Mouse (Mus musculus) midbrain, embryonic 16.5 days (tissue): ENCODE measurements around the gene Cbfa2t2. TPM values are rescaled to one million over a fixed set of nuclear protein-coding genes. Genes with fewer than 3 reads are reported as not detected.
"Not testable (repeated sequence)": the region's sequence is repeated elsewhere in the genome, so short reads cannot be mapped to it uniquely, and the experiment has no call there.

Source experiments
- ATAC-seq: fragments of 200-750 bp; cut with Nextera tagmentation; 2 replicates; pipeline ENCODE4 v1.8.0; 2017; ENCODE audit warnings: moderate TSS enrichment
- H3K27ac ChIP-seq: fragments of 300-500 bp; sonication (generic); 2 replicates; pipeline ENCODE4 v1.5.1; 2014; ENCODE audit warnings: mild to moderate bottlenecking, low read length, mixed read lengths
- H3K27me3 ChIP-seq: fragments of 300-500 bp; sonication (generic); 2 replicates; pipeline ENCODE4 v1.6.1; 2014; ENCODE audit warnings: low read depth, low read length, mixed read lengths; ENCODE audit not compliant: control insufficient read depth, insufficient read depth
- H3K36me3 ChIP-seq: fragments of 300-500 bp; sonication (generic); 2 replicates; pipeline ENCODE4 v1.6.1; 2014; ENCODE audit warnings: mild to moderate bottlenecking, low read length, moderate library complexity, mixed read lengths; ENCODE audit not compliant: control insufficient read depth, insufficient read depth
- H3K4me1 ChIP-seq: fragments of 300-500 bp; sonication (generic); 2 replicates; pipeline ENCODE4 v1.6.1; 2014; ENCODE audit warnings: mild to moderate bottlenecking, low read length, mixed read lengths; ENCODE audit not compliant: control insufficient read depth, insufficient read depth
- H3K4me2 ChIP-seq: fragments of 300-500 bp; sonication (generic); 2 replicates; pipeline ENCODE4 v1.6.1; 2014; ENCODE audit warnings: mild to moderate bottlenecking, low read length, mixed read lengths
- H3K4me3 ChIP-seq: fragments of 300-500 bp; sonication (generic); 2 replicates; pipeline ENCODE4 v1.5.1; 2014; ENCODE audit warnings: low read depth, mild to moderate bottlenecking, low read length, moderate library complexity, mixed read lengths
- H3K9ac ChIP-seq: fragments of 300-500 bp; sonication (generic); 2 replicates; pipeline ENCODE4 v1.6.1; 2014; ENCODE audit warnings: low read depth, low read length, mixed read lengths
- H3K9me3 ChIP-seq: fragments of 300-500 bp; sonication (generic); replicated peaks from 2 replicates; pipeline ENCODE4 v1.6.1; 2014; ENCODE audit warnings: mild to moderate bottlenecking, low read length, mixed read lengths; ENCODE audit not compliant: control insufficient read depth, poor library complexity, severe bottlenecking
- WGBS: fragments of 180-500 bp; shearing (Covaris S2); extraction: QIAGEN DNeasy Blood & Tissue Kit; methylation state at CpG from one replicate; pipeline ENCODE4 v1.1.7; 2014; 5-methylcytosine and 5-hydroxymethylcytosine counted together
- polyA plus RNA-seq: library from polyadenylated mRNA; unstranded; fragments of >200 nt; fragmentation: Nextera tagmentation; extraction: Ambion mirVana; gene quantifications from 2 replicates; pipeline ENCODE4 v1.2.1, GENCODE M21; 2015

The Cbfa2t2 gene
- polyA plus RNA-seq, 1 experiment from 2014 or later, result 50.2 TPM

DNA sequence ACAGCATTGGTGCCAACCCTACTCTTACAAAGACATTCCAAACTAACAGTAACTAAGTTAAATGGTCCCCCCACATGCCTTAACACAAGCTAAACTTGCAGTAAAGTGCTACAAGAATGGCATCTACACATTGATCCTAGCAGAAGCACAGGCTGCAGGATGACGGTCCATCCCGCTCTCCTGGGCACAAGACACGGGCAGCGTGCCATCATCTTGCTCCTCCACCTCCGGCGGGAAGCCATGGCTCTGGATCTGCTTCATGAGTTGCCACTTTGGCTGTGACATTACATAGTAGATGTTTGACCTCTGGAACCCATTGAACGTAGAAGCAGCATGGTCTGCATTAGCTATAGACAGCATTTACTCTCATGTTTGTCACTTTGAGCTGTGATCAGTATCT is 39.6 kb downstream of the Cbfa2t2 start:
- no peaks in the 10 kb centered on the region for H3K27me3 ChIP-seq
- ATAC-seq, result no peak
- no peaks in the 10 kb centered on the region for H3K4me1 ChIP-seq
- no peaks in the 10 kb centered on the region for H3K36me3 ChIP-seq
- no peak overlapping the region for H3K4me2 ChIP-seq
- H3K4me3 ChIP-seq, result no peak overlapping the region
- H3K27ac ChIP-seq, result no peak overlapping the region
- WGBS, result 92% methylated on average over 7 of the region's 7 CpGs
- no peak overlapping the region for H3K9ac ChIP-seq
- H3K9me3 ChIP-seq, result no peaks in the 10 kb centered on the region

DNA sequence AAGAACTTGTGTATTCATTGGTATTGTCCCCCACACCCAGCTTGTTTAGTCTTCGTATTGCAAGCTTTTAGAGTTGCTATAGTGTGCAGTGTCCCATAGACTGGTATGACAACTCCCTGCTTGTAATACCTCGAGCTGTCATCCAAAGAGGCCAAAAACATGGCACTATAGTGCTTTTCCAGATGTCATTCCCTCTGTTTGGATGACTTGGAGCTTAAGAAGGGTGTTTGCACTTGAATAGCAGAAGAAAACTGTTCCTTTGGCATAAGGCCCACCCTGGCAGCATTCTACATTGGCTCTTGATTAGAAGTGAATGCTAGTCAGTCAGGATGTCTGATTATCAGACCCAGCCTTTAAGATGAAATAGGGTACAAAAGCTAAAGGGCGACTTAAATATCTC is 40.7 kb downstream of the Cbfa2t2 start:
- H3K9me3 ChIP-seq, result no peaks in the 10 kb centered on the region
- H3K4me1 ChIP-seq, result no peaks in the 10 kb centered on the region
- H3K4me3 ChIP-seq, result no peak overlapping the region
- no peak overlapping the region for H3K27ac ChIP-seq
- no peak for ATAC-seq
- no peak overlapping the region for H3K4me2 ChIP-seq
- no peak overlapping the region for H3K9ac ChIP-seq
- H3K36me3 ChIP-seq, result no peaks in the 10 kb centered on the region
- WGBS, result 60% methylated on average over 3 of the region's 3 CpGs
- no peaks in the 10 kb centered on the region for H3K27me3 ChIP-seq

DNA sequence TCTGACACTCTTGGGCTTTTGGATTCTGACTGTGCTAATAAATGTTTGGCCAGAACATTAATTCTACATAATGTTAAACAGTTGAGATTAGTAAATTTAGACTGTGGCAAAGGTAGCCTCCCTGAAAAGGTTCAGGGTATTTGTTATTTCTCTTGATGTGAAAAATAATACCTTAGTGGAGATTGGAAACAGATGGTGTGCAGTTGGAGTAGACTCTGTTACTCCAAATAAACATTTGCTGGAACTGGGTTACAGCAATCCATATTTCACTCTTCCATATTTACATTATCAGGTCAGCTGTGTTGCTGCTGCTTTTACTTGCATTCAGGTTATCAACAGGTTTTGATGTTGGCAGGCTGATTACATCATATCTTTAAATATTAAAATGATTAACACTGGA is 55.5 kb downstream of the Cbfa2t2 start:
- Histone ChIP-seq H3K27me3 (no peaks in the 10 kb centered on the region), H3K36me3 (no peaks in the 10 kb centered on the region), H3K9ac (no peak overlapping the region), H3K9me3 (no peaks in the 10 kb centered on the region), H3K4me2 (no peak overlapping the region), H3K27ac (no peak overlapping the region), H3K4me1 (no peaks in the 10 kb centered on the region), H3K4me3 (no peak overlapping the region)
- ATAC-seq, result no peak

GRCm38 (mm10) chr2:154493559-154493958 is 57.3 kb downstream of the Cbfa2t2 start:
- H3K4me1 ChIP-seq, H3K36me3 ChIP-seq, H3K9ac ChIP-seq, H3K9me3 ChIP-seq, ATAC-seq, H3K27ac ChIP-seq, H3K27me3 ChIP-seq, H3K4me3 ChIP-seq, H3K4me2 ChIP-seq: not testable (repeated sequence)
- WGBS, result 52% methylated on average over 2 of the region's 2 CpGs

DNA sequence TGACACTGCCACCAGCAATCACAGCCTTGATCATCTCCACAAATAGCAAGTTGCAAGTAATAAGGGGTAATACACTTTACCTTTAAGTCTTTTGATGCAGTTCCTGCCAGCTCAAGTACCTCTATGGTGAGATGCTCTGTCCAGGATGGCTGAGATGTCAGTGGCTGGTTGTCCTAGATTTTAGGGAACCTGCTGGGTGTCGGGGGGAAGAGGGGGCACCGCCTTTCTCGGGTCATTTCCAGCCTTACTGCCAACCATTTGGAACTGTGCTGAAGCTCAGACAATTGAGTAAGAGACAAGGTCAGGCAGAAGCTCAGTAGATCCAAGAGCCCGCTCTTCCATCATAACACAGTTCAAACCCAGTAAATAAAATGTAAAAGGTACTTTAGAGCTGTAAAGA is 58.7 kb downstream of the Cbfa2t2 start:
- H3K4me2 ChIP-seq, result no peak overlapping the region
- no peaks in the 10 kb centered on the region for H3K9me3 ChIP-seq
- WGBS, result 92% methylated on average over 4 of the region's 4 CpGs
- H3K4me1 ChIP-seq, result no peaks in the 10 kb centered on the region
- no peak overlapping the region for H3K27ac ChIP-seq
- ATAC-seq, result no peak
- H3K4me3 ChIP-seq, result no peak overlapping the region
- H3K27me3 ChIP-seq, result no peaks in the 10 kb centered on the region
- no peak overlapping the region for H3K9ac ChIP-seq
- no peaks in the 10 kb centered on the region for H3K36me3 ChIP-seq

- no peak for ATAC-seq
Measured at GRCm38 (mm10) chr2:154498571-154498970, 62.3 kb downstream of the Cbfa2t2 start.

DNA sequence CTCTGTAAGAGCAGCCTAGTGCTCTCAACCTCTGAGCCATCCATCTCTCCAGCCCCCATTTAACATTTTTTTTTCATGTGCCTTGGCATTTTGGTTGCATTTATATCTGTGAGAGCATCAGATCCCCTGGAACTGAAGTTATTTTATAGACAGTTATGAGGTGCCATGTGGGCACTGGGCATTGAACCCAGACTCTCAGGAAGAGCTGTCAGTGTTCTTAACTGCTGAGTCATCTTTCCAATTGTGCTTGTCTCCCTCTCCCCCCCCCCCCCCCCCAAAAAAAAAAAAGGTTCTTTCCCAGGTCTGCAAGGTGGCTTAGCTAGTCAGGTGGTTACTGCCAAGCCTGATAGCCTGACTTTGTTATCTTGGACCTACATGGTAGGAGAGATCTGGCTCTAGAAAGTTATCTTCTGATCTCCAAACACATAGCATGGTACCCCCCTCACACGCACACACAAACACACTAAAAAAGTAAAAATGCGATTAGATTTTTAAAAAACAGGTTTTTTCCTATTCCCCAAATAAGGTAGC is 63.5 kb downstream of the Cbfa2t2 start:
- no peaks in the 10 kb centered on the region for H3K9me3 ChIP-seq
- no peak overlapping the region for H3K9ac ChIP-seq
- no peak overlapping the region for H3K4me2 ChIP-seq
- no peak for ATAC-seq
- 93% methylated on average over 2 of the region's 2 CpGs for WGBS
- no peak overlapping the region for H3K27ac ChIP-seq
- no peak overlapping the region for H3K4me3 ChIP-seq
- H3K4me1 ChIP-seq, result no peaks in the 10 kb centered on the region
- H3K27me3 ChIP-seq, result no peaks in the 10 kb centered on the region
- H3K36me3 ChIP-seq, result peaks cover 3% of the 10 kb centered on the region; the same call in 1 of the 2 replicates

More at GRCm38 (mm10) chr2:154498571-154498970, 62.3 kb downstream of the Cbfa2t2 start:
- Histone ChIP-seq H3K4me3 (no peak overlapping the region), H3K36me3 (peaks cover 3% of the 10 kb centered on the region; the same call in 1 of the 2 replicates), H3K4me1 (no peaks in the 10 kb centered on the region), H3K4me2 (no peak overlapping the region), H3K9ac (no peak overlapping the region), H3K27ac (no peak overlapping the region), H3K9me3 (no peaks in the 10 kb centered on the region), H3K27me3 (no peaks in the 10 kb centered on the region)
- 74% methylated on average over 5 of the region's 5 CpGs for WGBS

DNA sequence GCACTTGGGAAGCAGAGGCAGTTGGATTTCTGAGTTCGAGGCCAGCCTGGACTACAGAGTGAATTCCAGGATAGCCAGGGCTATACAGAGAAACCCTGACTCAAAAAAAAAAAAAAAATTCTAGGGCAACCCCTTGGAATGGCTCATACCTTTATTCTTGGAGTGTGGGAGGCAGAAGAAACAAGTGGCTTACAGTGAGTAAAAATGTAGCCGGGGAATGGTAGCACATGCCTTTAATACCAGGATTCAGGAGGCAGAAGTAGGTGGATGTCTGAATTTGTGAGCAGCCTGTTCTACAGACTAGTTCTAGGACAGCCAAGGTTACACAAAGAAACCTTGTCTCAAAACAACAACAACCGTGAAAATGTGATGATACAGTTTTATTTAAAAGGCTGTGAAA is 64.5 kb downstream of the Cbfa2t2 start:
- H3K4me2 ChIP-seq, result no peak overlapping the region
- H3K36me3 ChIP-seq, result peaks cover 3% of the 10 kb centered on the region; the same call in 1 of the 2 replicates
- H3K4me1 ChIP-seq, result no peaks in the 10 kb centered on the region
- no peak overlapping the region for H3K27ac ChIP-seq
- H3K9ac ChIP-seq, result no peak overlapping the region
- H3K9me3 ChIP-seq, result no peaks in the 10 kb centered on the region
- no peak overlapping the region for H3K4me3 ChIP-seq
- 90% methylated on average over 3 of the region's 3 CpGs for WGBS
- no peaks in the 10 kb centered on the region for H3K27me3 ChIP-seq
- no peak for ATAC-seq

- Histone ChIP-seq H3K27me3 (no peaks in the 10 kb centered on the region), H3K9ac (no peak overlapping the region), H3K36me3 (peaks cover 4% of the 10 kb centered on the region; the same call in 1 of the 2 replicates), H3K4me3 (no peak overlapping the region), H3K4me1 (no peaks in the 10 kb centered on the region), H3K27ac (no peak overlapping the region), H3K9me3 (no peaks in the 10 kb centered on the region), H3K4me2 (no peak overlapping the region)
- 77% methylated on average over 2 of the region's 2 CpGs for WGBS
- no peak for ATAC-seq
Measured at GRCm38 (mm10) chr2:154507076-154507475, 70.8 kb downstream of the Cbfa2t2 start.
